Comparison of ENCODE assay signal across 9 mouse cellular contexts in the genomic region with DNA sequence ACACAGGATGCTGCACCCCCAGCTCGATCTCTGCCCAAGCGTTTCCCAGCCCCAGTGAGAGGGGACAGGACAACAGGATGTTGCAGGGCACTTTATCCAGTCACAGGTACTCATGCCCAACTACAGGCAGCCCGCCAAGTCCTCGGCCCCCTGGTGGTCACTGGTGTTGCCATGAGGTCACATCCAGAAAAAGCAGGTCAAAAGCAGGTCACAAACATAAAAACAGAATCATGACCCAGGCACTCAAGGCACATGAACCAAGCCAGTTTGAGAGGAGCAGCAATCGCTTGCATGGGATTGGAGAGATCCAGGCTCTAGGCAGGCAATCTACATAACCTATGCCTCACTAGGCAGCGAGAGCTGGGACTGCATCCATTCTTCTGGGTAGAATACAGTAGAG. TPM values are rescaled to one million over a fixed set of nuclear protein-coding genes. Genes with fewer than 3 reads are reported as not detected.
A peak's percentile ranks its signal among the peaks of the same experiment; 100 is the strongest.
DNase-seq lines count a peak whose midpoint lies in the region; ATAC-seq and TF ChIP-seq lines count a peak whose summit lies in the region.
"Had no signal": no experiment of that assay in that cellular context is flagged by ENCODE, and none has a peak within 500 bp of the region (broad histone marks: within the 10 kb centered on the region; RNA-seq: fewer than 3 reads in every experiment).

No protein-coding gene starts in this region.

- H3K4me3 ChIP-seq in cerebellum, adult 2 months (replicated peaks; ENCODE audit: insufficient read depth, low read depth, low read length), result no peak overlapping the region
- no peak overlapping the region for H3K4me3 ChIP-seq in heart, embryonic 13.5 days
- H3K4me3 ChIP-seq: erythroblast, embryonic 14.5 days had no signal

- H3K4me2 ChIP-seq in heart, embryonic 13.5 days, result no peak overlapping the region

- H3K9ac ChIP-seq in heart, embryonic 13.5 days, result peak overlapping the region; percentile 57; the same call in 1 of the 2 replicates

- peaks cover 49% of the 10 kb centered on the region for H3K4me1 ChIP-seq in cerebellum, adult 2 months (ENCODE audit: control insufficient read depth, insufficient read depth, low read length)
- peaks cover 28% of the 10 kb centered on the region for H3K4me1 ChIP-seq in heart, embryonic 13.5 days

- ATAC-seq in heart, embryonic 13.5 days (ENCODE audit: extremely low read depth, insufficient number of reproducible peaks, low FRiP score, low TSS enrichment), result no peak

- peak; percentile 58 for DNase-seq in 3T3-L1 (ENCODE audit: low read depth, low spot score)
- DNase-seq in CD4-positive helper T cell, adult 2 months (ENCODE audit: low read depth, low spot score), result peak; percentile 51
- peak; percentile 71 to 80 for DNase-seq in cerebellum, adult 2 months
- DNase-seq in kidney, postnatal 10 days, result peak; percentile 85
- peak; percentile 34 for DNase-seq in mesoderm, embryonic 11.5 days (ENCODE audit: low read depth, low spot score)
- peak; percentile 82 for DNase-seq in thymus, postnatal 4 days
- no peak for DNase-seq in right cerebral cortex, postnatal 14 days

- 20% methylated on average over 6 of the region's 6 CpGs for WGBS in cerebellum, adult 2 months
- WGBS in heart, embryonic 13.5 days, result 35% methylated on average over 6 of the region's 6 CpGs

- TF ChIP-seq CTCF in cerebellum, adult 2 months (IDR thresholded peaks at IDR 0.05; ENCODE audit: borderline replicate concordance, insufficient read depth, low read depth, low read length), result peak; percentile 32; the same call in 1 of the 2 replicates

- no peaks in the 10 kb centered on the region for H3K9me3 ChIP-seq in heart, embryonic 13.5 days

- peaks cover 43% of the 10 kb centered on the region for H3K36me3 ChIP-seq in heart, embryonic 13.5 days

- no peaks in the 10 kb centered on the region for H3K27me3 ChIP-seq in cerebellum, adult 2 months (ENCODE audit: control insufficient read depth, insufficient read depth, low read length)
- H3K27me3 ChIP-seq in heart, embryonic 13.5 days (replicated peaks), result no peaks in the 10 kb centered on the region

- no peak for TF ChIP-seq POLR2A in cerebellum, adult 2 months (IDR thresholded peaks at IDR 0.05; ENCODE audit: borderline replicate concordance, insufficient read depth, low read length)

- H3K27ac ChIP-seq in cerebellum, adult 2 months (ENCODE audit: insufficient read depth, low read length), result peak overlapping the region; percentile 12; the same call in 1 of the 2 replicates
- peak overlapping the region; percentile 56 for H3K27ac ChIP-seq in heart, embryonic 13.5 days (replicated peaks)

RNA-seq across cellular contexts. Expression of gene Csrnp1, which starts 14.2 kb away (rescaled TPM):
- polyA plus RNA-seq in cerebellum, adult 2 months (2012; rRNA removed), result 11.1 and 12.6 TPM in 2 replicates
- polyA plus RNA-seq in heart, embryonic 13.5 days (2015; fragmentation: Nextera tagmentation; extraction: Ambion mirVana), result 5.7 and 6.8 TPM in 2 replicates

RNA-seq across cellular contexts. Expression of gene Ttc21a, which starts 32.8 kb away (rescaled TPM):
- 0.56 and 1.2 TPM in 2 replicates for polyA plus RNA-seq in cerebellum, adult 2 months (2012; rRNA removed)
- 0.17 and 0.27 TPM in 2 replicates for polyA plus RNA-seq in heart, embryonic 13.5 days (2015; fragmentation: Nextera tagmentation; extraction: Ambion mirVana)
- polyA plus RNA-seq: erythroblast, embryonic 14.5 days had no signal

RNA-seq across cellular contexts. Expression of gene Gorasp1, which starts 32.9 kb away (rescaled TPM):
- polyA plus RNA-seq in cerebellum, adult 2 months (2012; rRNA removed), result 22.1 and 23.6 TPM in 2 replicates
- 21.4 and 23.8 TPM in 2 replicates for polyA plus RNA-seq in heart, embryonic 13.5 days (2015; fragmentation: Nextera tagmentation; extraction: Ambion mirVana)

RNA-seq across cellular contexts. Expression of gene Xirp1, which starts 53.2 kb away (rescaled TPM):
- polyA plus RNA-seq in cerebellum, adult 2 months (2012; rRNA removed), result 0.03 and 0.05 TPM in 2 replicates
- polyA plus RNA-seq in heart, embryonic 13.5 days (2015; fragmentation: Nextera tagmentation; extraction: Ambion mirVana), result 44.6 and 47.2 TPM in 2 replicates
- polyA plus RNA-seq: erythroblast, embryonic 14.5 days had no signal
